Mouse (Mus musculus) cortical plate, adult 2 months (tissue): Measurements from ENCODE around the gene Tmem265. TPM values are rescaled to one million over a fixed set of nuclear protein-coding genes. Genes with fewer than 3 reads are reported as not detected.

Experiments
- H3K27ac ChIP-seq: fragments of 200-500 bp; 2 replicates; pipeline ENCODE4 v1.5.1; 2012; ENCODE audit warnings: low read length, control low read depth, inconsistent platforms; ENCODE audit not compliant: insufficient read depth
- H3K4me1 ChIP-seq: fragments of 200-500 bp; 2 replicates; pipeline ENCODE4 v1.6.1; 2011; ENCODE audit warnings: low read length; ENCODE audit not compliant: control insufficient read depth, insufficient read depth
- H3K4me3 ChIP-seq: fragments of 200-500 bp; 2 replicates; pipeline ENCODE4 v1.5.1; 2011; ENCODE audit warnings: mild to moderate bottlenecking, low read length, control low read depth; ENCODE audit not compliant: insufficient read depth
- CTCF ChIP-seq: fragments of 200-500 bp; IDR thresholded peaks from 2 replicates; pipeline ENCODE4 v1.5.1; 2011; ENCODE audit warnings: mild to moderate bottlenecking, control low read depth, low read length; ENCODE audit not compliant: insufficient read depth; ENCODE audit errors: extremely low read depth
- POLR2A ChIP-seq: fragments of 200-500 bp; IDR thresholded peaks from 2 replicates; pipeline ENCODE4 v1.6.1; 2011; ENCODE audit warnings: mild to moderate bottlenecking, low read length, control low read depth; ENCODE audit not compliant: insufficient read depth; ENCODE audit errors: extremely low read depth
- polyA plus RNA-seq: library from polyadenylated mRNA; depleted of rRNA; stranded (reverse); fragments of >200 nt; gene quantifications from 2 replicates; pipeline ENCODE4 v1.2.3, GENCODE M21; 2012

Tmem265 gene
- polyA plus RNA-seq, 1 experiment, result not detected

DNA sequence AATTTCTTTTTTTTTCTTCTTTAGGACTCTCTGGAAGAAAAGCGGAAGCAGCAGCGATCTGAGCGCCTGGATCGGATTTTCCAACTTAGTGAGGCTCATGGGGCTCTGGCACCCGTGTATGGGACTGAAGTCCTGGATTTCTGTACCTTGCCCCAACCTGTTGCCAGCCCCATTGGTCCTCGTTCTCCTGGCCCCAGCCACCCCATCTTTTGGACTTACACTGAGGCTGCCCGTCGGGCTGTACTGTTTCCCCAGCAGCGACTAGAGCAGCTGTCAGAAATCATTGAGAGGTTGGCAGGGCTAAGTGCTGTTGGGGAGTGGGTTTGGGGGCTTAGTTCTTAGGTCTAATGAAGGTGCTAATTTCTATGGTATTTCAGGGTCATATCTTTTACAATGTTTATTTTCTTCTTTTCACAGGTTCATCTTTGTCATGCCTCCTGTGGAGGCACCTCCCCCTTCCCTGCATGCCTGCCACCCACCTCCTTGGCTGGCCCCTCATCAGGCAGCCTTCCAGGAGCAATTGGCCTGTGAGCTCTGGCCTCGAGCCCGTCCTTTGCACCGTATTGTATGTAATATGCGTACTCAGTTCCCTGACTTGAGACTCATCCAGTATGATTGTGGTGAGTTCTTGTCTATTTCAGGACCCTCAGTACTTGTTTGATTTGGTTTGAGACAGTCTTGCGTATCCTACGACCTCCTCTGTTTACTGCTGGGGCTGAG lies 11.9 kb upstream of the Tmem265 start:
- no peak for TF ChIP-seq CTCF
- TF ChIP-seq POLR2A, result no peak
- H3K4me3 ChIP-seq, result no peak overlapping the region
- no peaks in the 10 kb centered on the region for H3K4me1 ChIP-seq
- no peak overlapping the region for H3K27ac ChIP-seq

DNA sequence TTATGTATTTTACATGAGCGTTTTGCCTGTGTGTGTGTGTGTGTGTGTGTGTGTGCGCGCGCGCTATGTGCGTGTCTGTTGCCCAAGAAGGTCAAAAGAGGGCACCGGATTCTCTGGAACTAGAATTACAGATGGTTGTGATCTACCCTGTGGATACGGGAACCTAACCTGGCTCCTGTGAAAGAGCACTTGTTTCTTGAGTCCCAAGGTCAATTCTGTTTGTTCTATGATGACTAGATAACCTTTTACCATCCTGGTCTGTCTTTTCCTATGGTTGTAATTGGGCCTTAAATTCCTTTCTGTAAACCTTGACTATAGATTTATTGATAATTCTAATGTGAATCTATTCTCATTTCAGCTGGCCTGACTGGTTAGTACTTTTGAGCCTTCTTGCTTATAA lies 9.6 kb upstream of the Tmem265 start:
- H3K4me3 ChIP-seq, result no peak overlapping the region
- no peak overlapping the region for H3K27ac ChIP-seq
- no peaks in the 10 kb centered on the region for H3K4me1 ChIP-seq
- TF ChIP-seq POLR2A (no peak), CTCF (no peak)

DNA sequence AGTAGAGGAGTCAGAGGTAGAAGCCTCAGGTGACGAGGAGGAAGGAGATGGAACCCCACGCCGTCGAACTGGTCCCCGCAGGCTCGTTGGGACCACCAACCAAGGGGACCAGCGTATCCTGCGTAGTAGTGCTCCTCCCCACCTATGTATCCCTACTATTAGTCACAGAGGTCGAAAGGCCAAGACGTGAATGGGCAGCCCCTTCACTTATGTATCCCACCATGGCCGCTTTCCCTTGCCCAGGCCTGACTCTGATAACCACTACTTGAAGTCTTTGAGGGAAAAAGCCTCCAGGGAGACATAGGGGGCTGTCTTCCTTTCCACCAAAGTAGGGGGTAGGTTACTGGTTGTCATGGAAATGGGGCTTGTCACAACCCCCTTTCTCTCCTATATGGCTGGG lies 610 bp upstream of the Tmem265 start:
- Histone ChIP-seq H3K4me3 (no peak overlapping the region), H3K27ac (no peak overlapping the region), H3K4me1 (no peaks in the 10 kb centered on the region)
- TF ChIP-seq CTCF (no peak), POLR2A (no peak)

DNA sequence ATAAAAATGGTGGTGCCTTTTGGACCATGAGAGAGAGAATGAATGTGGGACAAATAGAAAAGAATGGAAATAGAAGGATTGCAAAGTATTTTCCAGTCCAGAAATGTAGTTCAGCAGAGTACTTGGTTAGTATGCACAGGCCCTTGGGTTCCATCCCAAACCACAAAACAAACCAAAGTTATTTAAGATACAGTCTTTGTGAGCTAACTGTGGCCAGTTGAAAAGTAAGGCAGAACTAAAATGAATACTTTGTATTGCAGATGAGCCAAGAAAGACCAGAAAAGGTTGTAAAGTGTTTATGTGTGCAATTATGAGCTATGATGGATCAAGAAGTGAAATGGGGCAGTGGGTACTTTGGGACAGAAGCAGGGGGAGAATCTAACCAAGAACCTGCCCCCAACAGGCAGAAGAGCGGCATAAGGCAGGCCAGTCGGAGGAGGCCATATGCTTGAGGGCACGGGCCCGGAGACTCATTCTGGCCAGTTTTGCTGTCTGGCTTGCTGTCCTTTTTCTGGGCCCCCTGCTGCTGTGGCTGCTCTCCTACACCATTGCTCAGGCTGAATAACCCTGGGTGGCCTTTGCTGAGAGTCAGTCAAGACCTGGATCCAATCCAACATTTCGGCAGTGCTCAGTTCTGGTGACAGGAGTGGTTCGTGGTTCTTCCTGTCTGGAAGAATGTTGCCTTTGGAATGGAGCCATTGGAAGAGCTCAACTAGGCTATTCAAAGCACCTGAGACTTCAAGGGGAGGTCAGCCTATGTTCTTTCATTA lies 3.4 kb downstream of the Tmem265 start:
- no peaks in the 10 kb centered on the region for H3K4me1 ChIP-seq
- TF ChIP-seq POLR2A (no peak), CTCF (no peak)
- H3K27ac ChIP-seq, result no peak overlapping the region
- H3K4me3 ChIP-seq, result no peak overlapping the region

DNA sequence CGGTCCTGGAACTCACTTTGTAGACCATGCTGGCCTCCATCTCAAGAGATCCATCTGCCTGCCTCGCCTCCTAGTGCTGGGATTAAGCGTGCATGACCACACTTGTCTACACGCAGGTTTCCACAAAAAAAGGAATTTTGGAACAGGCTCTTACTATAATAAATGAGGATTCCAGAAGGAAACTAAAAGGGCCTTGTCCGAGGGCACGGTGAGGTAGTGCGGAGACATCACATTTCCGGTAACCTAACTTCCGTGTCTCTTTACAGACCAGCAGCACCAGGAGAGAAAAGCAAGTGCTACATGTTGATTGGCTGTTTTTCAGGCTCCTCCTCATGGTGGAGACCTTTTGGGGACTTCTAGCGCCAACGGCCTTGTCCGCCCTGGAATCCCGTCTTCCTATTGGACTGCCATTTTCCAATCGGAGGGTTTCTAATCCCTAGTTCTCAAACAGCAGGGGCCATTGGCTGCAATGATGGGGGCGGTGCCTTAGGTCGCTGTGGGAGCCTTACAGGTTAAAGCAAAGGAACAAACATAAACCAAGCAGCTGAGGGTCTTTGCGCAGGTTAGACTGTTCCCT lies 11.8 kb downstream of the Tmem265 start, which contains the start of gene Phkg2:
Gene Phkg2 (plus strand): TSS at position 446 of the 577 bp plus-strand sequence.
- H3K4me1 ChIP-seq, result peaks cover 6% of the 10 kb centered on the region; the same call in 1 of the 2 replicates
- TF ChIP-seq CTCF (no peak), POLR2A (peak; percentile 79)

DNA sequence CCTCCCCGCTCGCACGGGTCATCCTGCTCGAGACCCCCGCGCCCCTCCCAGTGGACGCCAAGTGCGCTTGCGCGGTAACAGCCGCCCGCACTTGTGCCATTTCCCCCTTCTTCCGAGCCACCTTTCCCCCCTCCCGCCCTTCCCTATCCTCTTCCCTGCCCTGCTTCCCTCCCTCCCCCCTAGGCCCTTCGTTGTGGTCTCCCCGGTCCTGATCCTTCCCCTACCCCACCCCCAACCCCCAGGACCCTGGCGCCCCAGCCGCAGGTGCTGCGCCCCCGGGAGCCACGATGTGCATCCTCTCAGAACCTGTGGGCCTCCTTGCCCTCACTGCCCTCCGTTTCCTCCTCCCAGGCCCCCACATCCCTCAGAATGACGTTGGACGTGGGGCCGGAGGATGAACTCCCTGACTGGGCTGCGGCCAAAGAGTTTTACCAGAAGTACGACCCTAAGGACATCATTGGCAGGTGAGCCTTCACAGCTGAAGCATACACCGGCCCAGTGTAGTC lies 12.4 kb downstream of the Tmem265 start:
- Histone ChIP-seq H3K27ac (no peak overlapping the region), H3K4me1 (peaks cover 6% of the 10 kb centered on the region; the same call in 1 of the 2 replicates), H3K4me3 (peak overlapping the region; percentile 98)
- TF ChIP-seq CTCF, result no peak
- TF ChIP-seq POLR2A, result no peak

More for the DNA sequence above, 11.8 kb downstream of the Tmem265 start, which contains the start of gene Phkg2:
- Histone ChIP-seq H3K27ac (no peak within 1 kb of the TSS), H3K4me3 (peak within 1 kb of the TSS; percentile 98)

DNA sequence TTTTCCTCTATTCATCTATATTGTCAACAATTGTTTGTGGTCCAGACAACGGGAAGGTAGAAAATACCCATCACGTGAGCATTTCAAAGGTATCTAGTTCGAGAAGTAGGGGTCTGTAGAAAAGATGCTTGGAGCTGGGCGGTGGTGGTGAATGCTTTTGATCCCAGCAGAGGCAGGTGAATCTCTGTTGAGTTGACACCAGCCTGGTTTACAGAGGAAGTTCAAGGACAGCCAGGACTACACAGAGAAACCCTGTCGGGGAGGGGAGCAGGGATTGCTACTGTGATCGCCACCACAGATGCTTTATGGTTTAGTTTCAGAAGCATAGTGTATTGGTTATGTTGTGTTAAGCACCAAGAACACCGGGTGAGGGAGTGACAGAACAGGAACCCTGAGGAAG lies 12.9 kb downstream of the Tmem265 start:
- no peak for TF ChIP-seq CTCF
- TF ChIP-seq POLR2A, result no peak
- Histone ChIP-seq H3K4me3 (peak overlapping the region; percentile 98), H3K27ac (no peak overlapping the region), H3K4me1 (peaks cover 6% of the 10 kb centered on the region; the same call in 1 of the 2 replicates)

DNA sequence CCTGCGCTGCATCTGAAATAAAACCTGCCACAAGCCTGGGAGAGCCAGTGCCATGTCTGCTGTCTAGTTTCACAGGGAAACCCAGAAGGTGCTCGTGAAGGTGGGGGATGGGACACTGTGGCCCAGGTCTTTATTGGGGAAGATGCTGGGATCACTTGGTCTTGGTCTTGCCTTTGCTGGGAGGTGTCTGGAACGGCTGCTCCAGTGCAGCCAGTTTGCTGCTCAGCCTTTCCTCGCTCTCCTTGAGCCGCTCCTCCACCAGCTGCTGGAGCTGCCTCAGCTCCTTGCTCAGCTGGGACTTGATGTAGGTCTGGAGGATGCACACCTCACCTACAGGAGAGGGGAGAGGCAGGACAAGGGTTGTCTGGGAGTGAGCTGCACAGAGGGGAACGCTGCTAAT lies 22.1 kb downstream of the Tmem265 start:
- peaks cover 2% of the 10 kb centered on the region; the same call in 1 of the 2 replicates for H3K4me1 ChIP-seq
- H3K4me3 ChIP-seq, result no peak overlapping the region
- no peak for TF ChIP-seq POLR2A
- no peak for TF ChIP-seq CTCF
- H3K27ac ChIP-seq, result no peak overlapping the region

DNA sequence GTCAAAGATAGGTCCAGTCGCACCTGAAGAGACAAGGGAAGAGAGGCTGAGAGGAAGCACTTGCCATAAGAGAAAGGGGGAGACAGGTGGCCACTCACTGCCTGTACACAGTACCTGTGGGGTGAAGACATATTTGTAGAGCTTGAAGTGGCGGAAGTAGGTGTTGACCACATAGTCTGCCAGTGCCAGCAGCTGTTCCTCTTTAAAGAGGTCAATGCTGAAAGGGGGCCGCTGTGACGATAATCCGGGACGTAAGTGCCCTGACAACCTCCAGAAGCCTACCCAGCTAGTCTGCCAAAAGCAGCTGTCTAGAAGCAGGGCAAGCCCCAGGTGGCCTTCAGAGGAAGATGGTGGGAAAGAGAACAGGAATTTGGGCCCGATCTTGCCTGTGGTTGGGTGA lies 23.8 kb downstream of the Tmem265 start:
- TF ChIP-seq POLR2A (no peak), CTCF (no peak)
- peaks cover 8% of the 10 kb centered on the region for H3K4me1 ChIP-seq

More for the DNA sequence above, 23.8 kb downstream of the Tmem265 start:
- no peak overlapping the region for H3K27ac ChIP-seq
- H3K4me3 ChIP-seq, result no peak overlapping the region
